Mouse (Mus musculus) stomach, postnatal 0 days (tissue): ENCODE measurements around the gene Hmgcl.
A peak's percentile ranks its signal among the peaks of the same experiment; 100 is the strongest.

ENCODE experiments used
- CTCF ChIP-seq: IDR thresholded peaks from 2 replicates; pipeline ENCODE4 v1.5.1; 2016; ENCODE audit warnings: antibody characterized with exemption, low read depth, mild to moderate bottlenecking, moderate library complexity
- EP300 ChIP-seq: optimal IDR thresholded peaks from 2 replicates; pipeline ENCODE3; 2016; ENCODE audit warnings: antibody characterized with exemption

DNA sequence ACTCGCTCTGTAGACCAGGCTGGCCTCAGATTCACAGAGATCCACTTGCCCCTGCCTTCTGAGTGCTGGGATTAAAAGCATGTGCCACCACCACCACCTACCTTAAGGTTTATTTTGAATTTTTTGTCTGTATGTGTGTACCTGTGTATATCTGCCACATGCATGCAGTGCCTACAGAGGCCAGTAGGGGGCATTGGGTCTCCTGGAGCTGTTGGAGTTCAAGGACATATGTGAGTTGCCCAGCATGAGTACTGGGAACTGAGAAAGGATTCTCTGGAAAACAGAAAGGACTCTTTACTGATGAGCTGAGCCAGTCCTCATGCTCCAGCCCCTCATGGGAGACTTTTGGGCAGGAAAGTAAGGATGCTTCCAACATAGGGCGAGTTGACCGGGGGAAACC is 5.3 kb downstream of the Hmgcl start:
- TF ChIP-seq EP300 (no peak), CTCF (peak; percentile 56)
